ENCODE assay signal across 15 mouse cellular contexts in the genomic region with DNA sequence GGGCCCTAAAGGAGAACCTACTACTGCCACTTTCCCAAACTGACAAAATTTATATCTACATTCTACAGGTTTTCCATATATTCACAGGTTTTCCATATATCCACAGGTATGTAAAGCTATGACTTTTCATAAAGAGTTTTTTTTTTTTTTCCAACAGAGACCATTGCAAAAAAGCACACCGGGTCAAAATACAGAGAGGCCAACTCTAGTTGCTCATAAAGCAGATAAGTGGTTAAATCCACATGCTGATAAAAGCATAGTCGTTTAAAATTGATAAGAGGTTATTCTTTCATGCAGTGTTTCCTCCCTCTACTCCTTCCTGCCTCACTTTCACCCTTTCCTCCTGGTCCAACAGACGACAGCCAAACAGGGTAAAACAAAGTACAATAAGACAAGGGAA.
"Had no signal": no experiment of that assay in that cellular context is flagged by ENCODE, and none has a peak within 500 bp of the region (broad histone marks: within the 10 kb centered on the region; RNA-seq: fewer than 3 reads in every experiment).

No protein-coding gene starts in this region.

- H3K4me3 ChIP-seq: neural tube, embryonic 15.5 days; stomach, embryonic 15.5 days had no signal

- H3K36me3 ChIP-seq: neural tube, embryonic 15.5 days; stomach, embryonic 15.5 days had no signal

- DNase-seq: retina, postnatal 1 day; right cerebral cortex, adult 18-20 months; right cerebral cortex, postnatal 14 days; right cerebral cortex, postnatal 25 days; right cerebral cortex, postnatal 4 days; spleen, adult 18-20 months; thymus, adult 18-20 months; thymus, adult 2 months; thymus, postnatal 14 days; thymus, postnatal 25 days; thymus, postnatal 36 days; thymus, postnatal 4 days had no signal

- H3K9me3 ChIP-seq: neural tube, embryonic 15.5 days; stomach, embryonic 15.5 days had no signal

- H3K27ac ChIP-seq: neural tube, embryonic 15.5 days; stomach, embryonic 15.5 days; stomach, postnatal 0 days had no signal

- H3K4me2 ChIP-seq: neural tube, embryonic 15.5 days; stomach, embryonic 15.5 days had no signal

- H3K4me1 ChIP-seq: neural tube, embryonic 15.5 days; stomach, embryonic 15.5 days had no signal

- H3K9ac ChIP-seq: neural tube, embryonic 15.5 days; stomach, embryonic 15.5 days had no signal

- H3K27me3 ChIP-seq: neural tube, embryonic 15.5 days; stomach, embryonic 15.5 days had no signal
